Mouse (Mus musculus) bone marrow macrophage, adult 2 months (primary cell): ENCODE measurements around the gene Ap3b2. TPM values are rescaled to one million over a fixed set of nuclear protein-coding genes. Genes with fewer than 3 reads are reported as not detected.
A peak's percentile ranks its signal among the peaks of the same experiment; 100 is the strongest.

Experiments used
- H3K27ac ChIP-seq: 2 replicates; pipeline ENCODE4 v1.5.1; 2012; ENCODE audit warnings: low read depth, low read length; ENCODE audit not compliant: insufficient read depth
- H3K4me1 ChIP-seq: 2 replicates; pipeline ENCODE4 v1.6.1; 2012; ENCODE audit warnings: low read length; ENCODE audit not compliant: control insufficient read depth, insufficient read depth
- H3K4me3 ChIP-seq: 2 replicates; pipeline ENCODE4 v1.5.1; 2012; ENCODE audit warnings: mild to moderate bottlenecking, low read length, moderate library complexity; ENCODE audit not compliant: insufficient read depth
- CTCF ChIP-seq: IDR thresholded peaks from 2 replicates; pipeline ENCODE4 v1.5.1; 2012; ENCODE audit warnings: low read depth, mild to moderate bottlenecking, low read length, moderate library complexity
- POLR2A ChIP-seq: IDR thresholded peaks from 2 replicates; pipeline ENCODE4 v1.6.1; 2012; ENCODE audit warnings: mild to moderate bottlenecking, low read depth, low read length, borderline replicate concordance
- polyA plus RNA-seq: library from polyadenylated mRNA; stranded (reverse); fragments of >200 nt; gene quantifications from 2 replicates; pipeline ENCODE4 v1.2.4, GENCODE M21; 2012; ENCODE audit not compliant: missing spikeins, insufficient read depth, insufficient read length

Gene Ap3b2
- polyA plus RNA-seq, 1 experiment = not detected

DNA sequence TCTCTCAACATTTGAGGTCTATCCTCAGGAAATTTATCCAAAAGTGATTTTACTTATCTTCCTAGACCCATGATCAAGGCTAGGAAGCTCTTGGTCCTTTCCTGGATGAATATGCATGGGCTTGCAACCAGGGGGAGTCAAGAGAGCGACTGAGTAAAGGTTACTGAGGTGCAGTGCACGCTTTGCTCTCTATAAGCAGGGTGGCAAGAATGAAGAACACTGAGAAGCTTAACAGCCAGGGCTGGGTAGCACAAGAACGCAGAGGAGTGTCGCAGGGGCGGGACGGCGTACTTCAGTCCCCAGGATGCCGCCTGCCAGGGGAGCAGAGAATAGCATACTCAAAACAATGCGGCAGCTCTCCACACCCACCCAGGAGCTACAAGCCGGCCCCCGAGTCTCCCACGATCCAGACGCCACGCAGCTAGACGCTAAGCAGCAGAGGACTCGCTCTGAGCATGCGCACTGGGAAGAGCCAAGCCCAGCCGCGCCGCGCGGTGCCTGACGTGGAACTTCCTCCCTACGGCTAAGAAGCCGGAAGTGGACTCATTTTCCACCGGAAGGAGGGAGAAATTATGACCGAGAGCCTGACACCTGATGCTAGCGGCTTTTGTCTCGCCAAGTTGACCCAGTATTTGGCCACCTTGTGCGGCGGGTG, 29.4 kb upstream of the Ap3b2 start:
- Histone ChIP-seq H3K27ac (peak overlapping the region; percentile 56), H3K4me3 (peak overlapping the region; percentile 73), H3K4me1 (peaks cover 6% of the 10 kb centered on the region; the same call in 1 of the 2 replicates)
- TF ChIP-seq POLR2A (peak; percentile 68; the same call in 1 of the 2 replicates), CTCF (no peak)

- H3K27ac ChIP-seq = no peak overlapping the region
- no peak for TF ChIP-seq CTCF
- no peak for TF ChIP-seq POLR2A
- no peaks in the 10 kb centered on the region for H3K4me1 ChIP-seq
- H3K4me3 ChIP-seq = no peak overlapping the region
Observed at GRCm38 (mm10) chr7:81516154-81517030, 22.7 kb upstream of the Ap3b2 start.

GRCm38 (mm10) chr7:81514906-81515590, 21.3 kb upstream of the Ap3b2 start:
- H3K4me3 ChIP-seq = no peak overlapping the region
- no peak overlapping the region for H3K27ac ChIP-seq
- no peak for TF ChIP-seq CTCF
- TF ChIP-seq POLR2A = no peak
- H3K4me1 ChIP-seq = no peaks in the 10 kb centered on the region

- Histone ChIP-seq H3K4me1 (no peaks in the 10 kb centered on the region), H3K27ac (no peak overlapping the region), H3K4me3 (no peak overlapping the region)
- TF ChIP-seq POLR2A (no peak), CTCF (no peak)
Observed at GRCm38 (mm10) chr7:81501050-81501449, 7.3 kb upstream of the Ap3b2 start.

DNA sequence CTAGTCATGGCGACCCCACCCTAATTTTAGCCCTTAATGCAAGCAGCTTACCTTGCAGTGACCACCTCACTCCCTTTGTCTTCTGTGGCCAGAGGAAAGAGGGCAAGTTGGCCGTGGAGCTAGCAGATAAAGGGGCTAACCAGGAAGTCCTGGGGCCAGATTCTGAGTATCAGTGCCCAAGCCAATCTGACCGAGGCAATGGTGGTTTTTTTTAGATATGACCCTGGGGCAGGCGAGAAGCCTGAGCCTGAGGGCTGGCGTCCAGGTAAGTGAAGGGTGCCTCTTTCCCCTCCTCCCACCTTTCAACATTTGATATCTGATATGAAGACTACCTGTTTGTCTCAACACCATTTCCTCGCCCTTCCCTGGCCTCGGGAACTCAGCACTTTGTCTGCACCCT, 4.5 kb upstream of the Ap3b2 start, which contains the start of gene BC048679:
Gene BC048679 (minus strand): TSS at position 101 of the 400 bp plus-strand sequence.
- no peak within 1 kb of the TSS for H3K27ac ChIP-seq
- H3K4me3 ChIP-seq = no peak within 1 kb of the TSS
- no peaks in the 10 kb centered on the region for H3K4me1 ChIP-seq
- no peak for TF ChIP-seq POLR2A
- TF ChIP-seq CTCF = no peak

- H3K4me1 ChIP-seq = no peaks in the 10 kb centered on the region
- H3K4me3 ChIP-seq = no peak overlapping the region
- H3K27ac ChIP-seq = no peak overlapping the region
- TF ChIP-seq POLR2A (no peak), CTCF (no peak)
Observed at GRCm38 (mm10) chr7:81497171-81497570, 3.4 kb upstream of the Ap3b2 start.

GRCm38 (mm10) chr7:81492628-81493027, 1.1 kb downstream of the Ap3b2 start:
- no peak for TF ChIP-seq POLR2A
- no peak for TF ChIP-seq CTCF
- H3K4me3 ChIP-seq = no peak overlapping the region
- no peak overlapping the region for H3K27ac ChIP-seq
- H3K4me1 ChIP-seq = no peaks in the 10 kb centered on the region

- H3K27ac ChIP-seq = no peak overlapping the region
- H3K4me1 ChIP-seq = no peaks in the 10 kb centered on the region
- TF ChIP-seq CTCF (no peak), POLR2A (no peak)
- H3K4me3 ChIP-seq = no peak overlapping the region
Observed at GRCm38 (mm10) chr7:81489649-81490048, 4.1 kb downstream of the Ap3b2 start.

- TF ChIP-seq CTCF (no peak), POLR2A (no peak)
- no peak overlapping the region for H3K4me3 ChIP-seq
- H3K4me1 ChIP-seq = no peaks in the 10 kb centered on the region
- no peak overlapping the region for H3K27ac ChIP-seq
Observed at GRCm38 (mm10) chr7:81480800-81481199, 12.9 kb downstream of the Ap3b2 start.
